Mouse (Mus musculus): ENCODE measurements at regions not wholly inside any gene's neighbourhood (a gene's known extent, or its start where the extent isn't known, plus 50 kb on each side); places are given as distances from the start of the nearest gene placed in this dataset.

DNA sequence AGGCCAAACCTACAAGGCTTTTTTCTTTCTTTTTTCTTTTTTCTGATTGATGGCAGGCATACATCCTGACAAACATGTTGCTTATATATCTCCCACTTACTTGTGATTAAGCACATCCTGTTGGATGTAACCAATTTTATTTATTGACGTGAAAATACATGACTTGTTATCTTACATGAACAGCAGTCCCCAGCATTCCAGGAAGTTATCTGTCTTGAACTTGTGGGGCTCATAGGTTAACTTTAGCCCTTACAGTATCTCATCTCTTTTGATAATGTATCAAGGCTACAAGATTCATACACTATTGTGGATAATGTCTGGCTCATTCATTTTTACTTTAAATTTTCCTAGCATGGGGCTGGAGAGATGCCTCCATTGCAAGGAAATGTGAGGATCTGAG is 852.0 kb upstream of the Agtr1b start:
- ATAC-seq (replicated peaks; ENCODE audit: low FRiP score, low TSS enrichment, poor library complexity, severe bottlenecking) = no peak

- ATAC-seq (replicated peaks; ENCODE audit: low FRiP score, low TSS enrichment, poor library complexity, severe bottlenecking) = no peak
These were observed 835.3 kb upstream of the Tbl1xr1 start for GRCm38 (mm10) chr3:21241184-21241583.

- ATAC-seq (replicated peaks; ENCODE audit: low FRiP score, low TSS enrichment, poor library complexity, severe bottlenecking) = no peak
These were observed 820.2 kb upstream of the Tbl1xr1 start for GRCm38 (mm10) chr3:21256129-21256760.

GRCm38 (mm10) chr3:21263317-21263716 is 813.1 kb upstream of the Tbl1xr1 start:
- ATAC-seq (replicated peaks; ENCODE audit: low FRiP score, low TSS enrichment, poor library complexity, severe bottlenecking) = no peak

- ATAC-seq (replicated peaks; ENCODE audit: low FRiP score, low TSS enrichment, poor library complexity, severe bottlenecking) = no peak
These were observed 811.0 kb upstream of the Tbl1xr1 start for GRCm38 (mm10) chr3:21265491-21265890.

DNA sequence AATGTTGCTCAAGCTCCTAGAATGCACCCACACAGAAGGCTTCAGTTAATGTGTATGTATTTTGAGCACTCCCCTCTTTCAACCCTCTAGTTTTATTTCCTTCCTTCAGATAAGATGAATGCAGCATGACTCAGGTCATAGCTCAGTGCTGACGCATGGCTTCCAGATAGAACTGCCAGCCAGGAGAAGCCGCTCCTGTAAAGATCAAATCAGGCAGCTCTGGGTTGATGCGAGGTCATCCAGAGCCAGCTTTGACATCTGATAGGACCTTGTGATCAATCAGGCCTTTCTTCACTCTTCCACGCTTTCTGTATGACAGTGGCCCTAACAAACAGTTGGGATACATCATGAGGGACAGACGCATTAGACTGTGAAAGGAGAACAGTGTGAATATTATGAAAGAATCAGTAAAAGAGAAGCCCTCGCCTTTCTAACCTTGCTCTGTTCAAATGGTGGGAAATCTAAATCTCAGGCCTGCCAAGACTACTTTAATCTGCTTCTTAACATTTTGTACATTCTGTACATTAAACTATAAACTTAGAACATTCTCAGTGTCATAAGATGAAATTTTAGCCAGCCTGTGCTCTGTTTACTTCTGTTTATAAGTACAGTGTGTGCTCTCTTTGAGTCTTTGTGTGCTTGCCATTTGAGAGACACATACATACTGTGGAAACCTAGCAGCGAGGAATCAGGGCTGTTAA is 807.9 kb upstream of the Tbl1xr1 start:
- ATAC-seq (replicated peaks; ENCODE audit: low FRiP score, low TSS enrichment, poor library complexity, severe bottlenecking) = peak; percentile 57

DNA sequence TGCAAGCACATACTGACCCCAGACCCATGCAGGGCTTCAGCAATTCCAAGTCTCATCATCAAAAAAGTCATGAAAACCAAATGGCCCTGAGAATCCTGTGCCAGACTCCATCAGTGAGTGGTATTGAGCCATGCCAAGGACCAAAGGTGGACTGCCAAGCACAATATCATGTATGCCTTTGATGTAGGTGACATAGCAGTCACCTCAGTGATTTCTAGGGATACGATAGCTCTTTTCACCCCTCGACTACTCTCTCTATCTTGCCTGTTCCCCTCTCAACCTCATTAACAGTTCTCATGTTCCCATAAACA is 807.4 kb upstream of the Tbl1xr1 start:
- no peak for ATAC-seq (replicated peaks; ENCODE audit: low FRiP score, low TSS enrichment, poor library complexity, severe bottlenecking)

GRCm38 (mm10) chr3:21270788-21271187 is 805.7 kb upstream of the Tbl1xr1 start:
- no peak for ATAC-seq (replicated peaks; ENCODE audit: low FRiP score, low TSS enrichment, poor library complexity, severe bottlenecking)

DNA sequence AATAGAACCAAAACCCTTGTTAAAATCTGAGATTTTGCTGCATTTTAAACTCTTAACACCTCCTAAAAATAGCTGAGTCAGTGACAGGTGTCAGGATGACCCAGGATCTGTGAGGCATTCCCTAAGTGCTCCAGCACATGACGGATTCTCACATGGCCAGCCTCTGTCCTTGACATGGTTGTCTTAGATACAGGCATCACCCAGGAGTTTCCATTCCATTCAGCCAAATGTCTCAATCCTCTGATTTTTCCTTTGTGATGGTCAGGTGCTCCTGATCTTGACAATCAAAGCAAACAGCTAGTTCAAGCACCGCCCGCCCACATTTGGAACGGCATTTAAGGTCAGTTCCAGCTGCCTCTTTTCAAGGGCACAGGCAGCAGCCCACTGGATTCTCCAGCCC is 804.2 kb upstream of the Tbl1xr1 start:
- no peak for ATAC-seq (replicated peaks; ENCODE audit: low FRiP score, low TSS enrichment, poor library complexity, severe bottlenecking)

DNA sequence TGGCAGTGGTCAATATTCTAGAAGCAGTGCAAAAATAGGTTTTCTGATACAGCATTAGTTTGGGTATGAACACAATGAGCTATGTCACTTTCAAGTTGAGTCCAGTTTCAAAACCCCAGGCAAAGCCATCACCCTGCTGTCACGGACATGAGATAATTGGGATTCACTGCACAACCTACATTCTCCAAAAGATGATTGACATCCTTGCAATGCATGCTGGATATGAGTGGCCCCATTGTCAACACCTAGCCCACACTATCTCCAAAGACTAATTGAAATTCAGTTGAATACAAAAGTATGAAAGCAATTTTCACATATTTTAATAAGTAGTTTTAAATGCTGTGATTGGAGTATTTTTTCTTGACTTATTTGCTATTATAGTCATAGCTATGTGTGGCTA is 783.7 kb upstream of the Tbl1xr1 start:
- ATAC-seq (replicated peaks; ENCODE audit: low FRiP score, low TSS enrichment, poor library complexity, severe bottlenecking) = no peak

DNA sequence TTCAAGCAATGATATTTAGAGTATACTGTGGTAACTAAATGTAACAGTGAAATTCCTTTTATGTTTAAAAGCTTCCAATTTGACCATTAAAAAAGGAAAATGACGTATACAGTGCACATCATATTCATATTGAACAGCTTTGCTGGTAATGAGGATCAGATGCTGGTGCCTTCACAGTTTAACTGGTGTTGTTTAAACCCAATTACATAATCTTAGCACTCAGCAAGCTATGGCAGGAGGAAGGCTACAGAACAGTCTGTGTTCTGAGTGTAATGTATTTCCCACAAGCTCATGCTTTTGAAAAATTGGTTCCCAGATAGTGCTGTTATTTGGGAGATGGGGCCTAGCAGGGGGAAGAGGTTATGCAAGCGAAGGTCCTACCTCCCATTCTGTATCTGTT is 783.1 kb upstream of the Tbl1xr1 start:
- no peak for ATAC-seq (replicated peaks; ENCODE audit: low FRiP score, low TSS enrichment, poor library complexity, severe bottlenecking)

GRCm38 (mm10) chr3:21294776-21295175 is 781.7 kb upstream of the Tbl1xr1 start:
- ATAC-seq (replicated peaks; ENCODE audit: low FRiP score, low TSS enrichment, poor library complexity, severe bottlenecking) = no peak

DNA sequence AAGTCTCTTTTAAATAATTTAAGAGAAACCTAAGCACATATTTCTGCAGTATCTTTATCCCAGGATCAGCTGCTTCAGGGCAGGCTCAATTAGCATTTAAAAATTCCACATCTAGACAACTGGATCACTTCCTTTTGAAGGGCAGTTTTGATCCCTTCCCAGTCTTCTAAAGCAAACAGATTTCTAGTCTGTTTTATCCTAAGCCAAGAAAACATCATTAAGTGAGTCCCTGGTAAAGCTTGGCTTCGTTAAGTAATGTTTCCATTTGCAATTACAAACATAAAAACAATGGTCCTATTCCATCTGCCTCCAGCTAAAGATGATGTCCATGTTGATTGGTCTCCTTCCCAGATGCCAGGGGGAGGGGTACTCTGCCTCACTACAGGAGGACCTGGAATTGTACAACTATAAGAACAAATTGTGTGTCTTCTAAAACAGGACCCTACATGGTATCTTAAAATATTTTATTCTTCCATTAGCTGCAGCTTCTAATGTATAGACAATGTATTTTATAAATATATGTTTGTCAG is 779.8 kb upstream of the Tbl1xr1 start:
- ATAC-seq (replicated peaks; ENCODE audit: low FRiP score, low TSS enrichment, poor library complexity, severe bottlenecking) = no peak

DNA sequence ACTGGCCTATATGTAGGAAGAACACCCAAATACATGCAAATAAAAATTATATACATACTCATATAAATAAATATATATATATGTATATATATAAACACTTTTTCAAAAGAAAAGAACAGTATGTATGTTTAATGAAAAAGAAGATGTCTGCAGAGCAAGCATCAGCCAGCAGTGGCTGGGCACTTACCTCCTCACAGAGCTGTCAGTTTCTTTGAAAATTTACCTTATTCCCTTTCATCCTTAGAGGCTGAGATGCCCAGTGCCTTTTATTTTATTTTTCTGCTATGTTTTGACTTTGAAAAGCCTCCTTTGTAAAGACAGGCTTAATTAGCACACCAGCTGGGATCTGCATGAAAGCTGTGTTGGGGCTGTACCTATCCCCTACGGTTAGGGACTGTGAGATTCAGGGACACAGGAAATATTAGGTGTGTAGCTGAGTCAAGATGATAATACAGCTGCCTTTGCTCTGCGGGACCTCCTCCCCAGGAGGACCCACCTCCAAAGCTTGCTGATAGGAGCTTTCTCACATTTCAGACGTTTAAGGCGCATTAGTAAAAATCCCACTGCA is 751.0 kb upstream of the Tbl1xr1 start:
- ATAC-seq (replicated peaks; ENCODE audit: low FRiP score, low TSS enrichment, poor library complexity, severe bottlenecking) = no peak

GRCm38 (mm10) chr3:21341916-21342315 is 734.5 kb upstream of the Tbl1xr1 start:
- ATAC-seq (replicated peaks; ENCODE audit: low FRiP score, low TSS enrichment, poor library complexity, severe bottlenecking) = no peak

- ATAC-seq (replicated peaks; ENCODE audit: low FRiP score, low TSS enrichment, poor library complexity, severe bottlenecking) = no peak
These were observed 733.4 kb upstream of the Tbl1xr1 start for GRCm38 (mm10) chr3:21343095-21343494.

- ATAC-seq (replicated peaks; ENCODE audit: low FRiP score, low TSS enrichment, poor library complexity, severe bottlenecking) = no peak
These were observed 727.0 kb upstream of the Tbl1xr1 start for GRCm38 (mm10) chr3:21349421-21349820.

- ATAC-seq (replicated peaks; ENCODE audit: low FRiP score, low TSS enrichment, poor library complexity, severe bottlenecking) = no peak
These were observed 720.3 kb upstream of the Tbl1xr1 start for GRCm38 (mm10) chr3:21356150-21356549.

DNA sequence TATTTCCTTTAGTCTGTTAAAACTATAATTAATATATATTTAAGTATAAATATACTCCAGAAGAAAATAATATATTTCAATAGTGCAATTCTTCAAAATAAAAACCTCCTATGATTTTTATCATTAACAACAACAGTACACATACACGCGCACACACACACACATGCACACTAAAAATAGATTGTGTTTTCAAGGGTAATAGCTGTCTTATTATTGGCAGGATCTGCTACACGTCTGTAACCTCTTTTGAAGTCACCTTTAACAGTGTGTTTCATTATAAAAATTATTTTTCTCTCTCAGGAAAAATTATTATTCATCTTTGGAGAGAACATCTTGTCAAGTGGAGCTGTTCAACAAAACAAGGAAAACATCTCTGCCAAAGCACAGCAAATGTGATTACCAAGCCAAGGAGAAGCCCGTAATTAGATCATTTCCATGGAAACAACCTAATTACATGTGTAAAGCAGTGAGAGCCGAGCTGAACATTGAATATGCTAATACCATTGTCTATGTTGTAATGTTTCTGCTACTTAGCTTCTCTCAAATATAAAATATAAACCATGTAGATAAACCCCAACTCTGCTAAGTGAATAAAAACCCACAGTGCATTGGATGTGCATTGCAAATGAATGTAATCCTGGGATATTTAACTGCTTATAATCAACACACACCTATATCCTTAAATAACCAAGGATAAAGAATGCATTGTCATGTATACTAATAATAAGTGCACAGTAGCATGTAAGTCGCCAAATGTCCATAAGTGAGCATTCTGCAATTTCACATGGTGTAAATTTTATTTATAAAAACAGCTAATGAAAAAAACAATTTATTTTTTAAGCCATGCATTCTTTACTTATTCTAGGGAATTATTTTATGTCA is 719.4 kb upstream of the Tbl1xr1 start:
- ATAC-seq (replicated peaks; ENCODE audit: low FRiP score, low TSS enrichment, poor library complexity, severe bottlenecking) = no peak

DNA sequence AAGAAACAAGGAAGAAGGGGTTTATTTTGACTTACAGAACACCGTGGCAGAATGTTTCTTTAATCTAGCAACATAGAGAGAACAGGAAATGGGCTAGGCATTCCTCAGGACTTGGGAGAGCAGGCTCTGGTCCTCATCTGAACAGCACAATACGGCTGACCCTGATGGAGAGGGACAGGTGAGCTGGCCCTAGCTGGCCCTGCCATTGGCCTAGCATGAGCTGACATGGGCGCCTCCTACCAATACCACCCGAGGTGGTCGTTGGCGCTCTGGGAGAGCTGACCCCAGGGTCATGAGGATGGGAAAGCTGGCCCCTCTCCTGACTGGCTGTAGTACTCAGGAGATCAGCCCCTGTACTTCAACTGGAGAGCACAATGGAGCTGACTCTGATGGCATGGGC is 718.4 kb upstream of the Tbl1xr1 start:
- no peak for ATAC-seq (replicated peaks; ENCODE audit: low FRiP score, low TSS enrichment, poor library complexity, severe bottlenecking)

All from megakaryocyte-erythroid progenitor cell, adult 5-6 weeks (primary cell).